Mouse (Mus musculus) ES-Bruce4 (cell line): Measurements from ENCODE around the gene Fam114a1.

Experiments
- CTCF ChIP-seq: IDR thresholded peaks from one replicate; pipeline ENCODE4 v1.8.1; 2011; ENCODE audit warnings: low read depth, low read length
- POLR2A ChIP-seq: IDR thresholded peaks from one replicate; pipeline ENCODE4 v1.8.1; 2011; ENCODE audit warnings: low read length; ENCODE audit not compliant: insufficient read depth

GRCm38 (mm10) chr5:65038811-65039571, 69.1 kb downstream of the Fam114a1 start:
- TF ChIP-seq CTCF (no peak), POLR2A (no peak)
